Mouse (Mus musculus) CH12.LX (cell line): ENCODE data around the gene Cdc14b.

ENCODE experiments used
- CHD2 ChIP-seq: IDR thresholded peaks from 2 replicates; pipeline ENCODE4 v1.6.1; 2011; ENCODE audit warnings: low read length, improper control_type of control experiment
- CTCF ChIP-seq, 2 experiments: IDR thresholded peaks in 1 of 2; conservative IDR thresholded peaks in 1 of 2; 2 replicates each; pipeline ENCODE4 v1.5.1; 2011 to 2012; ENCODE audit warnings: low read depth in 2 of 2, low read length in 2 of 2, improper control_type of control experiment in 1 of 2, inconsistent platforms in 1 of 2, mild to moderate bottlenecking in 1 of 2, moderate library complexity in 1 of 2
- E2F4 ChIP-seq: IDR thresholded peaks from 2 replicates; pipeline ENCODE4 v1.6.1; 2011; ENCODE audit warnings: low read depth, low read length, improper control_type of control experiment; ENCODE audit not compliant: insufficient replicate concordance
- EP300 ChIP-seq: IDR thresholded peaks from 2 replicates; pipeline ENCODE4 v1.6.1; 2011; ENCODE audit warnings: low read length, improper control_type of control experiment
- GABPA ChIP-seq: IDR thresholded peaks from 2 replicates; pipeline ENCODE4 v1.6.1; 2012; ENCODE audit warnings: low read depth, low read length, improper control_type of control experiment, inconsistent platforms; ENCODE audit not compliant: insufficient replicate concordance
- IRF4 ChIP-seq: IDR thresholded peaks from 2 replicates; pipeline ENCODE4 v1.6.1; 2014; ENCODE audit warnings: low read depth, mild to moderate bottlenecking, inconsistent platforms, low read length, improper control_type of control experiment
- JUND ChIP-seq: conservative IDR thresholded peaks from 2 replicates; pipeline ENCODE4 v1.6.1; 2011; ENCODE audit warnings: low read depth, low read length, improper control_type of control experiment
- MEF2A ChIP-seq: IDR thresholded peaks from 2 replicates; pipeline ENCODE4 v1.6.1; 2014; ENCODE audit warnings: low read depth, mild to moderate bottlenecking, inconsistent platforms, low read length, improper control_type of control experiment, borderline replicate concordance
- MXI1 ChIP-seq: IDR thresholded peaks from 2 replicates; pipeline ENCODE4 v1.6.1; 2011; ENCODE audit warnings: mild to moderate bottlenecking, low read depth, low read length, improper control_type of control experiment
- NRF1 ChIP-seq: IDR thresholded peaks from 2 replicates; pipeline ENCODE4 v1.6.1; 2014; ENCODE audit warnings: low read depth, mild to moderate bottlenecking, inconsistent platforms, low read length, improper control_type of control experiment, moderate library complexity
- RAD21 ChIP-seq: IDR thresholded peaks from 2 replicates; pipeline ENCODE4 v1.6.1; 2011; ENCODE audit warnings: low read depth, mild to moderate bottlenecking, low read length, improper control_type of control experiment, moderate library complexity
- RCOR1 ChIP-seq: conservative IDR thresholded peaks from 2 replicates; pipeline ENCODE4 v1.6.1; 2012; ENCODE audit warnings: low read depth, mild to moderate bottlenecking, inconsistent platforms, low read length, improper control_type of control experiment
- TCF12 ChIP-seq: IDR thresholded peaks from 2 replicates; pipeline ENCODE4 v1.6.1; 2014; ENCODE audit warnings: low read depth, mild to moderate bottlenecking, inconsistent platforms, low read length, improper control_type of control experiment
- USF2 ChIP-seq: conservative IDR thresholded peaks from 2 replicates; pipeline ENCODE4 v1.6.1; 2011; ENCODE audit warnings: low read depth, low read length, improper control_type of control experiment

GRCm38 (mm10) chr13:64306078-64306477 is 31.0 kb upstream of the Cdc14b start:
- TF ChIP-seq E2F4 (no peak), MXI1 (no peak), RCOR1 (no peak), EP300 (no peak), MEF2A (no peak), IRF4 (no peak), CTCF (conservative IDR thresholded peaks at IDR 0.05 in 1 of 2, IDR thresholded peaks at IDR 0.05 in 1 of 2; ENCODE audit: low read depth in 2 of 2, low read length in 2 of 2) (peak; percentile 86), USF2 (no peak), TCF12 (no peak), GABPA (no peak), CHD2 (no peak), NRF1 (no peak), RAD21 (peak; percentile 69), JUND (no peak)
